Mouse (Mus musculus) kidney, postnatal 25 days (tissue): ENCODE measurements around the gene Senp1.

Source experiments
- DNase-seq, 2 experiments: peaks; one replicate each; pipeline ENCODE4 v3.0.0; 2021; ENCODE audit warnings: mixed read lengths in 2 of 2

Gene Senp1

GRCm38 (mm10) chr15:98001321-98002112 is 92.0 kb downstream of the Senp1 start:
- DNase-seq = peak; percentile 44 to 59

GRCm38 (mm10) chr15:97999991-98000390 is 93.6 kb downstream of the Senp1 start:
- DNase-seq = no peak

- DNase-seq = no peak
Measured at GRCm38 (mm10) chr15:97999546-97999945, 94.0 kb downstream of the Senp1 start.

- no peak for DNase-seq
Measured at GRCm38 (mm10) chr15:97996716-97997256, 96.8 kb downstream of the Senp1 start.

- peak; percentile 87 to 93 for DNase-seq
Measured at GRCm38 (mm10) chr15:97992712-97993286, 100.7 kb downstream of the Senp1 start.

GRCm38 (mm10) chr15:97992027-97992711 is 101.4 kb downstream of the Senp1 start:
- no peak for DNase-seq

GRCm38 (mm10) chr15:97991285-97991895 is 102.2 kb downstream of the Senp1 start:
- no peak for DNase-seq

- no peak for DNase-seq
Measured at GRCm38 (mm10) chr15:97990721-97991120, 102.8 kb downstream of the Senp1 start.

- no peak for DNase-seq
Measured at GRCm38 (mm10) chr15:97990124-97990523, 103.4 kb downstream of the Senp1 start.

- DNase-seq = no peak
Measured at GRCm38 (mm10) chr15:97989544-97989943, 104.0 kb downstream of the Senp1 start.
